Mouse (Mus musculus): ENCODE data around the gene Pitpnm2.

GRCm38 (mm10) chr5:124226494-124226893 is 23.1 kb downstream of the Pitpnm2 start:
- TF ChIP-seq CTCF (conservative IDR thresholded peaks at IDR 0.05; ENCODE audit: low read length): no peak
- TF ChIP-seq NANOG (IDR thresholded peaks at IDR 0.05; ENCODE audit: borderline replicate concordance, low read length): no peak
- no peak for TF ChIP-seq POU5F1 (IDR thresholded peaks at IDR 0.05; ENCODE audit: borderline replicate concordance, low read length)
